Mouse (Mus musculus): ENCODE results near the gene Det1. TPM values are rescaled to one million over a fixed set of nuclear protein-coding genes. Genes with fewer than 3 reads are reported as not detected.
A peak's percentile ranks its signal among the peaks of the same experiment; 100 is the strongest.

The Det1 gene
- polyA plus RNA-seq, 1 experiment from 2014 or later = 13.9 TPM

- WGBS = 87% methylated on average over 4 of the region's 4 CpGs
These were observed 11.4 kb downstream of the Det1 start for GRCm38 (mm10) chr7:78835656-78836055.

GRCm38 (mm10) chr7:78827749-78828362 is 19.2 kb downstream of the Det1 start:
- Histone ChIP-seq H3K4me2 (ENCODE audit: low read length) (no peak overlapping the region), H3K4me3 (replicated peaks; ENCODE audit: low read depth, low read length) (no peak overlapping the region), H3K4me1 (replicated peaks; ENCODE audit: insufficient read depth, low read length) (no peaks in the 10 kb centered on the region), H3K27me3 (ENCODE audit: insufficient read depth, low read length) (no peaks in the 10 kb centered on the region), H3K9ac (ENCODE audit: low read depth, low read length) (no peak overlapping the region), H3K9me3 (replicated peaks; ENCODE audit: low read length) (no peaks in the 10 kb centered on the region), H3K36me3 (ENCODE audit: insufficient read depth, low read length) (peaks cover 11% of the 10 kb centered on the region), H3K27ac (no peak overlapping the region)
- no peak for TF ChIP-seq CTCF (IDR thresholded peaks at IDR 0.05; ENCODE audit: low read depth)
- DNase-seq (ENCODE audit: low spot score) (no peak), ATAC-seq (replicated peaks; ENCODE audit: low FRiP score, low read depth) (peak; percentile 61; the same call in 1 of the 2 replicates)
- 46% methylated on average over 14 of the region's 14 CpGs for WGBS

More at GRCm38 (mm10) chr7:78835656-78836055, 11.4 kb downstream of the Det1 start:
- DNase-seq (ENCODE audit: low spot score) = no peak
- no peak for TF ChIP-seq CTCF (IDR thresholded peaks at IDR 0.05; ENCODE audit: low read depth)
- Histone ChIP-seq H3K27ac (no peak overlapping the region), H3K36me3 (ENCODE audit: insufficient read depth, low read length) (peaks cover 30% of the 10 kb centered on the region; the same call in 1 of the 2 replicates), H3K27me3 (ENCODE audit: insufficient read depth, low read length) (no peaks in the 10 kb centered on the region), H3K4me1 (replicated peaks; ENCODE audit: insufficient read depth, low read length) (no peaks in the 10 kb centered on the region), H3K9me3 (replicated peaks; ENCODE audit: low read length) (no peaks in the 10 kb centered on the region), H3K9ac (ENCODE audit: low read depth, low read length) (no peak overlapping the region), H3K4me3 (replicated peaks; ENCODE audit: low read depth, low read length) (no peak overlapping the region), H3K4me2 (ENCODE audit: low read length) (no peak overlapping the region)
- no peak for ATAC-seq (replicated peaks; ENCODE audit: low FRiP score, low read depth)

- Histone ChIP-seq H3K9me3 (replicated peaks; ENCODE audit: low read length) (no peaks in the 10 kb centered on the region), H3K9ac (ENCODE audit: low read depth, low read length) (0 out of 2 replicates have a peak overlapping the region, but pooled peaks have one; percentile 5), H3K4me1 (replicated peaks; ENCODE audit: insufficient read depth, low read length) (no peaks in the 10 kb centered on the region), H3K27me3 (ENCODE audit: insufficient read depth, low read length) (no peaks in the 10 kb centered on the region), H3K4me3 (replicated peaks; ENCODE audit: low read depth, low read length) (no peak overlapping the region), H3K27ac (peak overlapping the region; percentile 58), H3K36me3 (ENCODE audit: insufficient read depth, low read length) (peaks cover 11% of the 10 kb centered on the region), H3K4me2 (ENCODE audit: low read length) (no peak overlapping the region)
- ATAC-seq (replicated peaks; ENCODE audit: low FRiP score, low read depth) (no peak; the same call in 1 of the 2 replicates), DNase-seq (ENCODE audit: low spot score) (peak; percentile 61)
- TF ChIP-seq CTCF (IDR thresholded peaks at IDR 0.05; ENCODE audit: low read depth) = peak; percentile 53
- 29% methylated on average over 9 of the region's 9 CpGs for WGBS
These were observed 20.2 kb downstream of the Det1 start for GRCm38 (mm10) chr7:78826682-78827385.

GRCm38 (mm10) chr7:78818336-78818735 is 28.7 kb downstream of the Det1 start:
- no peak overlapping the region for H3K27ac ChIP-seq

GRCm38 (mm10) chr7:78814766-78815165 is 32.3 kb downstream of the Det1 start:
- ATAC-seq (replicated peaks; ENCODE audit: low FRiP score, low read depth) = 0 out of 2 replicates have a peak, but pooled peaks have one; percentile 52

More at GRCm38 (mm10) chr7:78818336-78818735, 28.7 kb downstream of the Det1 start:
- ATAC-seq (replicated peaks; ENCODE audit: low FRiP score, low read depth) = no peak
- WGBS = 77% methylated on average over 12 of the region's 12 CpGs
- DNase-seq (ENCODE audit: low spot score) = no peak
- Histone ChIP-seq H3K4me1 (replicated peaks; ENCODE audit: insufficient read depth, low read length) (0 out of 2 replicates have a peak, but pooled peaks cover 6% of the 10 kb centered on the region), H3K9ac (ENCODE audit: low read depth, low read length) (no peak overlapping the region), H3K36me3 (ENCODE audit: insufficient read depth, low read length) (no peaks in the 10 kb centered on the region), H3K27me3 (ENCODE audit: insufficient read depth, low read length) (no peaks in the 10 kb centered on the region), H3K4me2 (ENCODE audit: low read length) (no peak overlapping the region), H3K4me3 (replicated peaks; ENCODE audit: low read depth, low read length) (no peak overlapping the region), H3K9me3 (replicated peaks; ENCODE audit: low read length) (no peaks in the 10 kb centered on the region)
- no peak for TF ChIP-seq CTCF (IDR thresholded peaks at IDR 0.05; ENCODE audit: low read depth)

GRCm38 (mm10) chr7:78813791-78814190 is 33.3 kb downstream of the Det1 start:
- DNase-seq (ENCODE audit: low spot score) = no peak
- no peaks in the 10 kb centered on the region for H3K27me3 ChIP-seq (ENCODE audit: insufficient read depth, low read length)
- H3K4me1 ChIP-seq (replicated peaks; ENCODE audit: insufficient read depth, low read length) = 0 out of 2 replicates have a peak, but pooled peaks cover 6% of the 10 kb centered on the region
- no peaks in the 10 kb centered on the region for H3K36me3 ChIP-seq (ENCODE audit: insufficient read depth, low read length)
- TF ChIP-seq CTCF (IDR thresholded peaks at IDR 0.05; ENCODE audit: low read depth) = no peak
- no peak for ATAC-seq (replicated peaks; ENCODE audit: low FRiP score, low read depth)
- no peak overlapping the region for H3K9ac ChIP-seq (ENCODE audit: low read depth, low read length)
- no peak overlapping the region for H3K27ac ChIP-seq
- no peak overlapping the region for H3K4me3 ChIP-seq (replicated peaks; ENCODE audit: low read depth, low read length)
- no peaks in the 10 kb centered on the region for H3K9me3 ChIP-seq (replicated peaks; ENCODE audit: low read length)
- 82% methylated on average over 6 of the region's 6 CpGs for WGBS
- no peak overlapping the region for H3K4me2 ChIP-seq (ENCODE audit: low read length)

More at GRCm38 (mm10) chr7:78814766-78815165, 32.3 kb downstream of the Det1 start:
- Histone ChIP-seq H3K4me3 (replicated peaks; ENCODE audit: low read depth, low read length) (no peak overlapping the region), H3K4me2 (ENCODE audit: low read length) (no peak overlapping the region), H3K9ac (ENCODE audit: low read depth, low read length) (no peak overlapping the region), H3K4me1 (replicated peaks; ENCODE audit: insufficient read depth, low read length) (0 out of 2 replicates have a peak, but pooled peaks cover 6% of the 10 kb centered on the region), H3K36me3 (ENCODE audit: insufficient read depth, low read length) (no peaks in the 10 kb centered on the region), H3K27ac (peak overlapping the region; percentile 13; the same call in 1 of the 2 replicates), H3K9me3 (replicated peaks; ENCODE audit: low read length) (no peaks in the 10 kb centered on the region), H3K27me3 (ENCODE audit: insufficient read depth, low read length) (no peaks in the 10 kb centered on the region)
- TF ChIP-seq CTCF (IDR thresholded peaks at IDR 0.05; ENCODE audit: low read depth) = no peak
- peak; percentile 5 for DNase-seq (ENCODE audit: low spot score)
